Mouse (Mus musculus) testis, adult 2 months (tissue): ENCODE data around the gene Gm8251. TPM values are rescaled to one million over a fixed set of nuclear protein-coding genes. Genes with fewer than 3 reads are reported as not detected.

Source experiments
- H3K27ac ChIP-seq: fragments of 200-500 bp; 2 replicates; pipeline ENCODE4 v1.5.1; 2012; ENCODE audit warnings: low read depth, low read length; ENCODE audit not compliant: control insufficient read depth, insufficient read depth
- H3K27me3 ChIP-seq: fragments of 200-500 bp; 2 replicates; pipeline ENCODE4 v1.6.1; 2012; ENCODE audit warnings: mild to moderate bottlenecking, low read length, moderate library complexity; ENCODE audit not compliant: control insufficient read depth, insufficient read depth
- H3K36me3 ChIP-seq: fragments of 200-500 bp; 2 replicates; pipeline ENCODE4 v1.6.1; 2012; ENCODE audit warnings: mild to moderate bottlenecking, low read length; ENCODE audit not compliant: control insufficient read depth, insufficient read depth
- H3K4me1 ChIP-seq: fragments of 200-500 bp; 2 replicates; pipeline ENCODE4 v1.6.1; 2012; ENCODE audit warnings: low read length; ENCODE audit not compliant: control insufficient read depth, insufficient read depth
- H3K4me3 ChIP-seq: fragments of 200-500 bp; 2 replicates; pipeline ENCODE4 v1.5.1; 2012; ENCODE audit warnings: low read depth, mild to moderate bottlenecking, low read length, moderate library complexity, mixed read lengths; ENCODE audit not compliant: control insufficient read depth
- CTCF ChIP-seq: fragments of 200-500 bp; IDR thresholded peaks from 2 replicates; pipeline ENCODE4 v1.5.1; 2012; ENCODE audit warnings: low read depth, mild to moderate bottlenecking, inconsistent platforms, low read length, moderate library complexity; ENCODE audit not compliant: control insufficient read depth, insufficient read depth, insufficient replicate concordance
- POLR2A ChIP-seq: fragments of 200-500 bp; IDR thresholded peaks from 2 replicates; pipeline ENCODE4 v1.6.1; 2012; ENCODE audit warnings: low read depth, mild to moderate bottlenecking, inconsistent platforms, low read length, moderate library complexity; ENCODE audit not compliant: control insufficient read depth
- polyA plus RNA-seq: library from polyadenylated mRNA; depleted of rRNA; stranded (reverse); fragments of >200 nt; gene quantifications from 2 replicates; pipeline ENCODE4 v1.2.3, GENCODE M21; 2012; rRNA removed

Gm8251 gene
- polyA plus RNA-seq, 1 experiment: 4.5 TPM

DNA sequence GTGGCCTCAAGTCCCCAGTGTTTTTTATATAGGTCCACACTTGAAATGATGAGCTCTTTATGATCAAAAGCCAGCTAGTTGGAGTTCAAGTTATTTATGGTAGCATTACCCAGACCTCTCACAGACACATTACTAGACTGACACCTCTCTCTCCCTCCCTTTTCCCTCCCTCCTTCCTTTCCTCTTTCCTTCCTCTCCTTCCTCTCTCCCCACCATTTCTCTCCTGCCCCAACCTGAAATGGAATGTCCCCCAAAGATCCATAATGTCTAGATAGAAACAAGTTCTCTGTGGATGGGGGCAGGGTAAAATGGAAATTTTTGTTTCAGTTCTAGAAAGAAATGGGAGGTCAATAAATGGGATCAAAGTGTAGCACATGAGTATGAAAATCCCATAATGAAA is 41.8 kb downstream of the Gm8251 start, which contains the start of gene Mettl21c:
Gene Mettl21c (minus strand): TSS at position 101 of the 400 bp plus-strand sequence.
- no peak within 1 kb of the TSS for H3K27ac ChIP-seq
- no peak within 1 kb of the TSS for H3K4me3 ChIP-seq
- TF ChIP-seq CTCF (no peak), POLR2A (no peak)
- H3K4me1 ChIP-seq: no peaks in the 10 kb centered on the region
- no peaks in the 10 kb centered on the region for H3K27me3 ChIP-seq
- no peaks in the 10 kb centered on the region for H3K36me3 ChIP-seq

DNA sequence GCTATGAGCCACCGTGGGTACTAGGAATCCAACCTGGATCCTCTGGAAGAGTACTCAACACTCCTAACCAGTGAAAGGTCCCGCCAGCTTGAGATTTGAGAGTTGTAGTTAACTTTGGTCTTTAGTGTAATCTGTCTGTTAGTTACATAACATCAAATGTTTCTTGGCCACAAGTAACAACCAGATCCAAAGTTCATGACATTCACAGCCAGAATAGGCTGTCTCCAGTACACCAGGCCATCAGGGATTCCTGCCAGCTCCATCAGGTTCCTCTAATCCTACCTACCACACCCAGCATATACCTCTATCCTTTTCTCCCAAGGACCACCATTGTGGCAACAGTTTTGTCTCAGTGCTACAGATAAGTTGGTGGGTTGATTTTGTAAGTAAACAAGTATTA is 46.2 kb downstream of the Gm8251 start:
- Histone ChIP-seq H3K36me3 (no peaks in the 10 kb centered on the region), H3K27me3 (no peaks in the 10 kb centered on the region), H3K4me3 (no peak overlapping the region), H3K27ac (no peak overlapping the region), H3K4me1 (no peaks in the 10 kb centered on the region)
- TF ChIP-seq POLR2A: no peak
- no peak for TF ChIP-seq CTCF

Other genes with a start within 250 kb of the Gm8251 start
- gene Uxs1, start 234.1 kb downstream of the Gm8251 start, polyA plus RNA-seq: 16.3 and 23.7 TPM in 2 replicates
- gene Tpp2, start 128.3 kb downstream of the Gm8251 start, polyA plus RNA-seq: 27.8 and 35.4 TPM in 2 replicates
- gene Mettl21c, start 41.9 kb downstream of the Gm8251 start, polyA plus RNA-seq: 0.07 TPM in 1 of 2 replicates, not detected in the other
- gene Tex30, start 40.5 kb upstream of the Gm8251 start, polyA plus RNA-seq: 102 and 157 TPM in 2 replicates
- 2.3 and 2.9 TPM in 2 replicates for gene Kdelc1, start 56.9 kb upstream of the Gm8251 start, polyA plus RNA-seq
- 1.8 and 2.0 TPM in 2 replicates for gene Bivm, start 57.0 kb upstream of the Gm8251 start, polyA plus RNA-seq
- gene Ercc5, start 85.8 kb upstream of the Gm8251 start, polyA plus RNA-seq: 3.6 and 5.2 TPM in 2 replicates
- not detected in 2 replicates for gene Mettl21e, start 157.0 kb upstream of the Gm8251 start, polyA plus RNA-seq